Mouse (Mus musculus) hindbrain, embryonic 15.5 days (tissue): Measurements from ENCODE around the gene Fgfr2. TPM values are rescaled to one million over a fixed set of nuclear protein-coding genes. Genes with fewer than 3 reads are reported as not detected.
"Not testable (repeated sequence)": the region's sequence is repeated elsewhere in the genome, so short reads cannot be mapped to it uniquely, and the experiment has no call there.

Source experiments
- ATAC-seq: fragments of 200-750 bp; cut with Nextera tagmentation; 2 replicates; pipeline ENCODE4 v1.8.0; 2017; ENCODE audit warnings: low read depth, moderate number of reproducible peaks, moderate TSS enrichment; ENCODE audit not compliant: low FRiP score
- H3K27ac ChIP-seq: fragments of 300-500 bp; sonication (generic); replicated peaks from 2 replicates; pipeline ENCODE4 v1.5.1; 2015; ENCODE audit warnings: mild to moderate bottlenecking, inconsistent platforms
- H3K27me3 ChIP-seq: fragments of 300-500 bp; sonication (generic); 2 replicates; pipeline ENCODE4 v1.6.1; 2015; ENCODE audit warnings: control low read depth, inconsistent platforms
- H3K36me3 ChIP-seq: fragments of 300-500 bp; sonication (generic); 2 replicates; pipeline ENCODE4 v1.6.1; 2015; ENCODE audit warnings: control low read depth, inconsistent platforms
- H3K4me1 ChIP-seq: fragments of 300-500 bp; sonication (generic); replicated peaks from 2 replicates; pipeline ENCODE4 v1.6.1; 2015; ENCODE audit warnings: control low read depth, inconsistent platforms
- H3K4me2 ChIP-seq: fragments of 300-500 bp; sonication (generic); 2 replicates; pipeline ENCODE4 v1.6.1; 2015; ENCODE audit warnings: moderate library complexity, mild to moderate bottlenecking, inconsistent platforms
- H3K4me3 ChIP-seq: fragments of 300-500 bp; sonication (generic); 2 replicates; pipeline ENCODE4 v1.5.1; 2015; ENCODE audit warnings: mild to moderate bottlenecking, inconsistent platforms
- H3K9ac ChIP-seq: fragments of 300-500 bp; sonication (generic); 2 replicates; pipeline ENCODE4 v1.6.1; 2015; ENCODE audit warnings: inconsistent platforms
- H3K9me3 ChIP-seq: fragments of 300-500 bp; sonication (generic); 2 replicates; pipeline ENCODE4 v1.6.1; 2016; ENCODE audit warnings: control low read depth, inconsistent platforms
- WGBS: fragments of 180-500 bp; shearing (Covaris S2); methylation state at CpG from one replicate; pipeline ENCODE4 v1.1.7; 2015; 5-methylcytosine and 5-hydroxymethylcytosine counted together
- polyA plus RNA-seq: library from polyadenylated mRNA; unstranded; fragments of >200 nt; fragmentation: Nextera tagmentation; extraction: Ambion mirVana; gene quantifications from 2 replicates; pipeline ENCODE4 v1.2.1, GENCODE M21; 2015

The Fgfr2 gene
- polyA plus RNA-seq, 1 experiment from 2014 or later = 28.5 TPM

GRCm38 (mm10) chr7:131167771-131168170 is 1955.4 kb downstream of the Fgfr2 start:
- ATAC-seq = no peak
- Histone ChIP-seq H3K36me3 (no peaks in the 10 kb centered on the region), H3K4me1 (no peaks in the 10 kb centered on the region), H3K27me3 (no peaks in the 10 kb centered on the region), H3K4me2 (no peak overlapping the region), H3K4me3 (no peak overlapping the region), H3K9me3 (no peaks in the 10 kb centered on the region), H3K9ac (no peak overlapping the region), H3K27ac (no peak overlapping the region)
- WGBS = 88% methylated on average over 3 of the region's 3 CpGs

DNA sequence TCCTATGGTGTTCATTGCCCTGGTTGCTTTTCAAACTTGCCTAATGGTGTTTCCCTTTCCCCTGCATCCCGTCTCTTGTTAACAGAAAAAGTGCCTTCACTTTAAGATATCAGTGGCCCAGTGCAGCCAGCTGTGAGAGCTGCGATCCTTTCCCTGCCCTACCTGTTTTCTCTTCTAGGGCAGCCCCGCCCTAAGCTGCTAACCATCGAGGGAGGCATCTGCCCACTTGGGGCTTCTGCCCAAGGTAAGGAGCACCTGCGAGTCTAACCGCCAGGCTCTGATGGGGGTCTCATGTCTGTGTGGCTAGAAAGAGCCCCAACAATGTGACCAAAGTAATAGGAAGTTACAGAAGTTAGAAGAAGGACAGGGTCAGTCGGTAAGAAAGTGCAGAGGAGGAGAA is 1960.9 kb downstream of the Fgfr2 start:
- H3K4me3 ChIP-seq = no peak overlapping the region
- no peak for ATAC-seq
- no peak overlapping the region for H3K9ac ChIP-seq
- H3K27me3 ChIP-seq = no peaks in the 10 kb centered on the region
- no peak overlapping the region for H3K4me2 ChIP-seq
- H3K9me3 ChIP-seq = no peaks in the 10 kb centered on the region
- 89% methylated on average over 7 of the region's 7 CpGs for WGBS
- H3K36me3 ChIP-seq = no peaks in the 10 kb centered on the region
- H3K4me1 ChIP-seq = no peaks in the 10 kb centered on the region
- no peak overlapping the region for H3K27ac ChIP-seq

DNA sequence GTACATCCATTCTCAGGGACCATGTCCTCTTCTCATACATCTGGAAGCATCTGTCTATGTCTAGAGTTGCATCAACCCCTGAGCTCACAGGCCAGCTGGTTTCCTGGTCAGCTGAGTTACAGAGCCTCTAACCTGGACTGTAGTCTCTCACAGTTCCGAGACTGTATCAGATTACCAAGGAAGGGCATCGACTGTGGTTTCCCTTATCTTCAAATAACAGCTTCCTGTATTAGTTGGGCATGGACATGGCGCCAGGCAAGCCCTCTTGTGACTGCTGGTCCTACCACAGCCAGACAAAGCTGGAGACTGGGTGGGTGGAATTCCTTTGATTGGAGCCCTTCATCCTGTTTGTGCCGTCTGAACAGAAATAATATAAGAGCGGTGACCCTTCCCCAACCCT is 1970.1 kb downstream of the Fgfr2 start:
- Histone ChIP-seq H3K4me1 (no peaks in the 10 kb centered on the region), H3K36me3 (no peaks in the 10 kb centered on the region), H3K27ac (no peak overlapping the region), H3K9ac (no peak overlapping the region), H3K4me2 (no peak overlapping the region), H3K27me3 (no peaks in the 10 kb centered on the region), H3K9me3 (no peaks in the 10 kb centered on the region), H3K4me3 (no peak overlapping the region)
- WGBS = 84% methylated on average over 5 of the region's 5 CpGs
- ATAC-seq = no peak

- no peaks in the 10 kb centered on the region for H3K4me1 ChIP-seq
- no peak overlapping the region for H3K4me2 ChIP-seq
- no peak overlapping the region for H3K4me3 ChIP-seq
- no peaks in the 10 kb centered on the region for H3K9me3 ChIP-seq
- no peak overlapping the region for H3K27ac ChIP-seq
- no peak for ATAC-seq
- WGBS = 83% methylated on average over 3 of the region's 3 CpGs
- H3K27me3 ChIP-seq = no peaks in the 10 kb centered on the region
- no peak overlapping the region for H3K9ac ChIP-seq
- no peaks in the 10 kb centered on the region for H3K36me3 ChIP-seq
Observed at GRCm38 (mm10) chr7:131150179-131150578, 1973.0 kb downstream of the Fgfr2 start.

- no peak for ATAC-seq
- WGBS = 89% methylated on average over 2 of the region's 2 CpGs
- no peaks in the 10 kb centered on the region for H3K36me3 ChIP-seq
Observed at GRCm38 (mm10) chr7:131146214-131146613, 1976.9 kb downstream of the Fgfr2 start, which contains the start of gene 4933402N03Rik. Gene 4933402N03Rik, minus strand, starts transcription at chr7:131146314.

GRCm38 (mm10) chr7:131133181-131133580 is 1990.0 kb downstream of the Fgfr2 start:
- no peaks in the 10 kb centered on the region for H3K27me3 ChIP-seq
- no peak overlapping the region for H3K27ac ChIP-seq
- ATAC-seq = no peak
- no peak overlapping the region for H3K4me3 ChIP-seq
- H3K4me1 ChIP-seq = no peaks in the 10 kb centered on the region
- no peak overlapping the region for H3K9ac ChIP-seq
- H3K4me2 ChIP-seq = no peak overlapping the region
- H3K9me3 ChIP-seq = no peaks in the 10 kb centered on the region
- 69% methylated on average over 3 of the region's 3 CpGs for WGBS
- H3K36me3 ChIP-seq = no peaks in the 10 kb centered on the region

More at GRCm38 (mm10) chr7:131146214-131146613, 1976.9 kb downstream of the Fgfr2 start, which contains the start of gene 4933402N03Rik:
- no peak within 1 kb of the TSS for H3K4me2 ChIP-seq
- no peak within 1 kb of the TSS for H3K4me3 ChIP-seq
- no peaks in the 10 kb centered on the region for H3K9me3 ChIP-seq
- H3K27me3 ChIP-seq = no peaks in the 10 kb centered on the region
- no peak within 1 kb of the TSS for H3K9ac ChIP-seq
- no peaks in the 10 kb centered on the region for H3K4me1 ChIP-seq
- H3K27ac ChIP-seq = no peak within 1 kb of the TSS

GRCm38 (mm10) chr7:131130021-131130420 is 1993.1 kb downstream of the Fgfr2 start:
- Histone ChIP-seq H3K4me2 (no peak overlapping the region), H3K4me3 (no peak overlapping the region), H3K27me3 (no peaks in the 10 kb centered on the region), H3K4me1 (no peaks in the 10 kb centered on the region), H3K27ac (no peak overlapping the region), H3K9me3 (no peaks in the 10 kb centered on the region), H3K9ac (no peak overlapping the region), H3K36me3 (no peaks in the 10 kb centered on the region)
- no peak for ATAC-seq
- WGBS = 70% methylated on average over 12 of the region's 12 CpGs

DNA sequence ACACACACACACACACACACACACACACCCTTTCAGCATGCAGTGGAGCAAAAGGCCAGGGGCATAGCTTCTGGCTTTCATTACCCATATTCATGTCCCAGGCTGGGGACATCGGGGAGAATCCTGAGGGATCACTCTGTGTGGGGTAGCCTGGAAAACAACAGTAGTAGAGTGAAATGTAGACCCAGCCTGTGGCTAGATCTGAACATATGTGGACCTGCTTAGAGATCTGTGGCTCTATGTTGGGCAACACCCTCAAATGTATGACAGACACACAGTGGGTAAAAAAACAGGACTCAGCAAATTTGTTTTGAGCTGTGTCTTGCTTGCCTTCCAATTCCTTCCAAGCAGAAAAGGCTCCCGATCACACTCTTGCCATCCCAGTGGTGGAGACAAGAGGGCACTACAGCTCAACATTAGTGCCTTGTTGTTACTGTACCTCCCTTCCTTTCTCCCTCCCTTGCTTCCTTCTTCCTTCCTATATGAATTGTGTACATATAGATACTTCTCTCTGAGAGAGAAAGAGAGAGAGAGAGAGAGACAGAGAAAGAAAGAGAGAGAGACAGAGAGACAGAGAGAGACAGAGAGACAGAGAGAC is 2000.8 kb downstream of the Fgfr2 start:
- no peak for ATAC-seq
- no peaks in the 10 kb centered on the region for H3K4me1 ChIP-seq

GRCm38 (mm10) chr7:131114434-131114833 is 2008.7 kb downstream of the Fgfr2 start:
- WGBS = 74% methylated on average over 2 of the region's 2 CpGs
- H3K9me3 ChIP-seq = no peaks in the 10 kb centered on the region
- ATAC-seq = no peak
- H3K4me3 ChIP-seq = no peak overlapping the region
- H3K4me1 ChIP-seq = no peaks in the 10 kb centered on the region
- no peaks in the 10 kb centered on the region for H3K27me3 ChIP-seq
- H3K9ac ChIP-seq = no peak overlapping the region
- no peaks in the 10 kb centered on the region for H3K36me3 ChIP-seq
- no peak overlapping the region for H3K4me2 ChIP-seq
- no peak overlapping the region for H3K27ac ChIP-seq

More for the DNA sequence above, 2000.8 kb downstream of the Fgfr2 start:
- H3K9me3 ChIP-seq = no peaks in the 10 kb centered on the region
- no peak overlapping the region for H3K4me2 ChIP-seq
- no peak overlapping the region for H3K9ac ChIP-seq
- 83% methylated on average over 2 of the region's 2 CpGs for WGBS
- H3K27me3 ChIP-seq = no peaks in the 10 kb centered on the region
- H3K27ac ChIP-seq = no peak overlapping the region
- no peaks in the 10 kb centered on the region for H3K36me3 ChIP-seq
- H3K4me3 ChIP-seq = no peak overlapping the region

- WGBS = 71% methylated on average over 6 of the region's 6 CpGs
- Histone ChIP-seq H3K9ac (no peak overlapping the region), H3K9me3 (no peaks in the 10 kb centered on the region), H3K27ac (no peak overlapping the region), H3K36me3 (no peaks in the 10 kb centered on the region), H3K4me3 (no peak overlapping the region), H3K4me2 (no peak overlapping the region), H3K4me1 (no peaks in the 10 kb centered on the region), H3K27me3 (no peaks in the 10 kb centered on the region)
- no peak for ATAC-seq
Observed at GRCm38 (mm10) chr7:131113676-131114075, 2009.5 kb downstream of the Fgfr2 start.

GRCm38 (mm10) chr7:131112486-131112885 is 2010.7 kb downstream of the Fgfr2 start:
- peak; percentile 30; the same call in 1 of the 2 replicates for ATAC-seq
- Histone ChIP-seq H3K4me1 (no peaks in the 10 kb centered on the region), H3K4me2 (no peak overlapping the region), H3K36me3 (no peaks in the 10 kb centered on the region), H3K4me3 (no peak overlapping the region), H3K9ac (no peak overlapping the region), H3K27ac (no peak overlapping the region), H3K27me3 (no peaks in the 10 kb centered on the region), H3K9me3 (no peaks in the 10 kb centered on the region)
- 39% methylated on average over 3 of the region's 3 CpGs for WGBS

DNA sequence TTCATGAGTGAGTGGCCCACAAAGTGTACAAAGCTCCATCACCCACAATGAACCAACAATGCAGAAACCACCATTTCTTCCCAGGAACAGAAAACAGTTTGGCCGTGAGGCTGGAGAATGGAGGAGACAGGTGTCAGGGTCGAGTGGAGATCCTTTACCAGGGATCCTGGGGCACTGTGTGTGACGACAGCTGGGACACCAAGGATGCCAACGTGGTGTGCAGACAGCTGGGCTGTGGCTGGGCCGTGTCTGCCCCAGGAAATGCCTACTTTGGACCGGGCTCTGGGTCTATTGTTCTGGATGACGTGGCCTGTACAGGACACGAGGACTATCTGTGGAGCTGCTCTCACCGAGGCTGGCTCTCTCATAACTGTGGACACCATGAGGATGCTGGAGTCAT is 2040.7 kb downstream of the Fgfr2 start:
- H3K4me1 ChIP-seq, H3K9me3 ChIP-seq, H3K27ac ChIP-seq, H3K4me3 ChIP-seq, H3K36me3 ChIP-seq, H3K4me2 ChIP-seq, H3K27me3 ChIP-seq, H3K9ac ChIP-seq, ATAC-seq: not testable (repeated sequence)
- 86% methylated on average over 9 of the region's 9 CpGs for WGBS

- Histone ChIP-seq H3K27me3 (no peaks in the 10 kb centered on the region), H3K4me3 (no peak overlapping the region), H3K9me3 (no peaks in the 10 kb centered on the region), H3K4me2 (no peak overlapping the region), H3K9ac (no peak overlapping the region), H3K4me1 (no peaks in the 10 kb centered on the region), H3K27ac (no peak overlapping the region), H3K36me3 (no peaks in the 10 kb centered on the region)
- ATAC-seq = no peak
- 7% methylated on average over 1 of the region's 1 CpGs for WGBS
Observed at GRCm38 (mm10) chr7:131075956-131076355, 2047.2 kb downstream of the Fgfr2 start.
